Mouse (Mus musculus) 3134 (cell line): ENCODE data around the gene Gpr1.
"Not testable (repeated sequence)": the region's sequence is repeated elsewhere in the genome, so short reads cannot be mapped to it uniquely, and the experiment has no call there.

Experiments
- DNase-seq: peaks from one replicate; pipeline ENCODE4 v3.0.0-alpha.2; 2011; ENCODE audit warnings: low spot score; ENCODE audit not compliant: insufficient read length; ENCODE audit errors: extremely low read depth

Gene Gpr1

DNA sequence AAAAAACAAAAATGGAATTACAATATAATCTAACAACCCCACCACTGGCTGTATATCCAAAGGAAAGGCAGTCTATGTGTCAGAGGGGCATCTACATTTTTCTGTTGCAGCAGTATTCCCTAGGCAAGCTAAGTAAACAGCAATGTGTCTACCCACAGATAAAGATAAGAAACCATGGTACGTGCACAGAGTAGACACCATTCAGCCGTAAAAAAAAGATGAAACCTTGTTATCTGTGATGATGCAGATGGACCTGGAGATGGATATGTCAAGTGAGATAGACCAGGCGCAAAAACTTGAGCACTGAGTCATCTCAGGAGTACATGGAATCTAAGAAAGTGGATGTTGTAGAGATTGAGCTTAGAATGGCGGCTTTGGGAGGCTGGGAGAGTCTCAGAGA lies 10.7 kb upstream of the Gpr1 start:
- DNase-seq: no peak

DNA sequence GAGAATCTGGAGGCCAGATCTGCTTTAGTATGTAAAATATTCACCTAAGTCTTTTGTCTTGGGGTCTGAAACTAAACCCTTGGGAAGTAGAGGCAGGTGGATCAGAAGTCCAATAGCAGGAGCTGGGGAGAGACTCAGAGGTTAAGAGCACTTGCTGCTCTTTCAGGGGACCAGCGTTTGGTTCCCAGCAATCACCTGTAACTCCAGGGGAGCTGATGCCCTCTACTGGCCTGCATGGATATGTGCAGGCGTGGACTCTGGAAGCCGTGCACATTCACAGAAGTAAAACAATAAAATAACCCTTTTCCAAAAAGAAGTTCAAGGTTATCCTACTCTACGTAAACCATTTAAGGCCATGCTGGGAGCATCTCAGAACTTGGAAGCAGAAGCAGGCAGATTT lies 4.9 kb upstream of the Gpr1 start:
- no peak for DNase-seq

DNA sequence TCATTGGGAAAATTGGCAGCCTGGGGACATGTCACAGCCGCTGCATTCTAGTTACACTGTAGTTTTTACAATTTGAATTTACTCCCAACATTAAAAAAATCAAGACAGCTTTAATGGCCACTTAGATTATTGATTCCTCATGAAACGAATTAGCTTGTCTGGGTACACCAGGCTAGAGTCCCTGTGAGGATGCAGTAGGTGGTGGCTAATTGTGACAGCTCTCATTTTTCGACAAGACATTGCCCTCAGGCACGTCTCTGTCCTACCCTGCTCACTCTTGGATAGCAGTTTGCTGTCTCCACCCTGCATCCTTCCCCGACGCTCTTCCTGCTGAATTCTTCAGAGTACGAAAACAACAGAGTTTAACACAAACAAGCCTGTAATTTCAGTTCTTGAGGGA lies 288 bp upstream of the Gpr1 start:
- no peak for DNase-seq

DNA sequence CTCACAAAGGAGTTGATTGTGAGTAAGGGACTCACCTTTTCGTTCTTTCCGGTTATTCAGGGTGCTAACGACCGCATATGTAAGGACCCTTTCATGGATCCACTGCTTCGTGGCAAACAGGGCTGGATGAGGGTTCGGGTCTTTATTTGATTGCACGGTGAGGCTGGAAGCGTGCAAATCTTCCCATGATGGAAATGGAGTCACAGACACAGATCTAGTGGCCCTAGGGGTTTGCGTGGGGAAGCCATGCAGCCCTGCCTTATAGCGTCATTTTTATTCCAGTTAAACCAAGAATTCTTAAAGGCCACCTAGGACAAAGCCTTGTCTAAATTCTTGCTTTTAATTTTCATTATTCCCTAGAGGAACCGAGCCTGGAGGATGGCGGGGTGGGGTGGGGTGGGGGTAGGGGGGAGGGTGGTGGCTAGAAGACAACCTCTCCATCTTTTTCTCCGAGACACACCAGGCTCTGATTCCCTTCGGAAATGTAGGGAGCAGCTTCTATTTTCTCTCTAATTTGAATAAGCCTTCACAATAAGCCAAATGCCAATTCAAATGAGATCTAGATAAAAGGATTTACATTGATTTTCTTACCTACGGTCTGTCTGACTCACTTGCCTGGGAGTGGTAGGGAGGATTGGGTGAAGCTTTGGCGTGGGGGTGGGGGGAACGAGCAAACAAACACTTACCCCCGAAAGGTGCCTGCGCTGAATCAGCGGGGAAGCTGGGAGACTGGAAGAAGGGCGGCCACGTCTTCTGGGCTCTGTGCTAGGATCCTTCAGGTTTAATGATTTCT lies 669 bp downstream of the Gpr1 start:
- DNase-seq: no peak

DNA sequence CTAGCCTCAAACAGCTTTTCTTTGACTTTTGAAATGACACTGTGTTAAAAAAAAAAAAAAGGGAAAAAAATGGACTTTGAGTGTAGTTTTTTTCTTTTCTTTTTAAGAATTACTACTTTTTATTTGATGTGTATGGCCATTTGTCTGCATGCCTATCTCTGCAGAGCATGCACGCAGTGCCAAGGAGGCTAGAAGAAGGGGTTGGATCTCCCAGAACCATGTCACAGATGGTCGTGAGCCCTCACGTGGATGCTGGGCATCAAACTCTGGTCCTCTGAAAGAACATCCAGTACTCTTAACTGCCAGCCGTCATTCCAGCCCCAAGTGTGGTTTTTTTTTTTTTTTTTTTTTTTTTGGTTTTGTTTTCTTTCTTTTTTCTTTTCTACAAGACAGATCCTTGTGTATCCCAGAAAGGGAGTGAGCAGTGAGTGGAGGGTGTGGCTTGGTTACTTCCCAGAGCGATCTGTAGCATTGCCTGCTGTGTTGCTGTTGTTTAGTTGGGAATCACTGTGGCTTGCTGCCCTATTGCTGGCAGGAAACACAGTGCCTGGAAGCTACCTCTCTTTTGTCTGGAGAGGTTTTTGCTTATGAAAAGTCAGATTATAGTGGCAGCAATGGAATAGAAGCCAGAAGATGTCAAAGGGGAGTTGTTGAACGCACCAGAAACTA lies 4.3 kb downstream of the Gpr1 start:
- no peak for DNase-seq

DNA sequence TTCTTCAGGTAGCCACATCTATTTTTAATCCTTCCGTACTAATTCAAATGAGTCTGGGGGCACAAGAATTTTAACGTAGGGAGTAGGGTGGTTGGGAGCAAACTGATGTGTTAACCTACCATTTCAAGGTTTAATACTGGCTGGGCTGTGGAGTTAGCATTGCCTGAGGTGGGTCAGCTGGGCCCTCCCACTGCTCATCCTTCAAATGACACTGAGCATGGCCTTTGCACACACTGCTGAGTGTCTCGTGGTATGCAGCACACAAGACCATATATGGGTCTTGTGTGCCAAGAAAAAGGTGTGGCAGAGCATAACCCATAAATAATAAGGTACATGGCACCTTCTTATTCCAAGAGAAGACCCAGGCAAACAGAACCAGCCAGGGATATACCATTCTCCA lies 6.7 kb downstream of the Gpr1 start:
- DNase-seq: no peak

DNA sequence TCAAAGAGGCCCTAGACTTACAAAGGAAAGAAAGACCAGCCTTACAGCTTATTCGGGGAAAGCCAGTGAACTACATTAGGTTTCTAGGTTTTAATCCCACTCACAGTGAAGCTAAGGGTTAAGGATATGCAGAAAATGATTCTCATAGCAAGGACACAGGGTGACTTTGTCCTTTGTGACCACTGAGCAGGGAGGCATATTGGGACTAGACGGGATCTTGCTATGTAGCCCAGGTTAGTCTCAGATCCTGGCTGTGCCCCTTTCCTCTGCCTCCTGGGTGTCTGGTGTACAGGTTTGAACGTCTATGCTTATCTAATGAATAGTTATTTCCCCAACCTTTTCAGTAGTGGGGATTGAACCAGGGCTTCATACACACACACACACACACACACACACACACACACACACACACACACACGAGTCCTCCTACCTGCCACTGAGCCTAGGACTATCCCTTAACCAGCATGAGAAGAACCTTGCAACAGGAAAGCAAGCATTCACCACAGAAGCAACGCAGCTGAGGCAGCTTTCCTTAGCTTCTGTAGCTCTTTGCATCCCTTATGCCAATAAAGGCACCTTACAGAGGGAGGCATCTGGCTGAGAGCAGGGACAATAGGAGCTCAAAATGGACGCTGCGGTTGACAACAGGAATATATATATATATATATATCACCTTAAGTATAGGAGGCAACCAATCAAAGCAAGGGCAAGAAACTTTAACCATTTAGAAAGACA lies 9.5 kb downstream of the Gpr1 start:
- no peak for DNase-seq

DNA sequence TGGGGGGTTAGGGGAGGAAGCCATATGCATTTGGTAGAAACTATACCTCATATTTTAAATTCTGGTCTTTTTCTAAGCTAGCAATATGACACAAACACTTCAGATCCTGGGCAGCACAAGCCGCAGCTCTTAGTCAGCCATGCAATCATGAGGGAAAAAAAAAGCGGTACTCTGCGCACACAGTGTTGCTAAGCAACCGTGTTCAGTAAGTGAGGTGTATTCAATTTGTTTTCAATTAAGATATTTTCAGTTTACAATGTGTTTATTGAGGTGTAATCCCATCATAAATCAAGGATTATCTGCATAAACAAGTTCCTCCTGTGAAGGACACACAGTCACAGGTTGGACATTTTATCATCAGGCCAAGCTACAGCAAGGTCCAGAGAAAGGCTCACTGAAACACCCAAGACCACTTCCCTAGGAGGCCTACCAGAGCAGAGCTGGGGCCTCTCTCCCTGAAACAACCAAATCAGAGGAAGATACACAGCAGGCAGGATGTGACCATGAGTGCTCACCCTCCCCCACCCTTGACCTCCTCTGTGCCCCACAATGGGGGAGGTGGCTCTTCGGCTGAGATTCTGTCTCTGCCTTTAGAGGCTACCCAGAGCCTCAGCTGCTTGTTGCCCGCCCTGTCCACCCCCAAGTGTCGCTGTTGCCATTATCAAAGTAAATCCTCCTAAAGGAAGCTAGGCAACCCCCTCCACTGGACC lies 10.2 kb downstream of the Gpr1 start:
- DNase-seq: no peak

DNA sequence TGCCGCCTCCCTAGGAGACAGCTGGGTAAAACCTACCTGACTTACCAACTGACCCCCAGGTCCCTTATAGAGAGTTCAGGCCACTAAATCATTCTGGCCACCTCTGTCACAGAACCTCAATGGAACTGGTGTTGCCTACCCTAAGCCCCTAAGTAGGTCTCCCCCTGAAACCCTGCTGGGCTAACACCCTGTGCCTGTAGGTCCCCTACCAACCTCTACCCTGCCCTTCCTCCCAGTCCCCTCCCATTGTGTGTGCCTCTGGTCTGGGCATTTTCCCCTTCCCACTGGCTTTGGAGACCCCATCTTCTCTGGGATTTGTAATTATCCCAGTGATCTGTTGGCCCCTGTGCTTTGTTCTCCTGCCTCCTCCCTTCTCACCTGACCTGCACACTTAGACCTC lies 10.9 kb downstream of the Gpr1 start:
- DNase-seq: no peak

DNA sequence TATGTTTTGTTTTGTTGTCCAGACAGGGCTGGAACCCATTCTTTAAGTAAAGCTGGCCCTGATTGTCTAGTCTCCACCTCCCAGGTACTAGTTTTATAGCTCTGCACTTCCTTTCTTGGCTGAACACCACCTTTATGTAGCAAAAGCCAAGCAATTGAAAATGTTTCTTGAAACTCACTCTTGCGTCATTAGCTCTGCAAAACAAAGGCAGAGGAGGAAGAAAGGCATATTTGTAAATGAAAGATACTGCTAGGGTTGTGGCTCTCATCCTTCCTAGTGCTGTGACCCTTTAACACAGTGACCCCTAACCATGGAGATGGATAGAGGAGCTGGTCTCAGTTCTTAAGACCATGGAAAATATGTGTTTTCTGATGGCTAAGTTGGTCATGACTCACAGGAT lies 12.7 kb downstream of the Gpr1 start:
- no peak for DNase-seq

DNA sequence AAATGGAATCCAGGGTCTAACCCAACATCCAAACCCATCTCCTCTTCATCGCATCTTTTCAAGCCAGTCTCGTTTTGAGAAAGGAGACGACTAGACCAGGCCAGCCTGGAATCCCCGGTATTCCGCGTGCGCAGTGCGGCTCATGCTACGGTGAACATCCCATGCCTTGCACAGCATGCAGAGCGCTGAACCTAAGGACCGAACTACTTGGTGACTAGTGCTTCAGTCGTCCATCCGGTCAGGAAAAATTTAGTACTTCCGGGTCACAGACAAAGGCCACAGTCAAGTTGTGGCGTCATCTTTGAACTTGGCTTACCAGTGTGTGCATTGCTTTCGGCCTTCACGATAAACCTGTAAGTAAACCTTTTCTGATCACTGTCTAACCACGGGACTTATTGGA lies 14.0 kb downstream of the Gpr1 start:
- DNase-seq: no peak

DNA sequence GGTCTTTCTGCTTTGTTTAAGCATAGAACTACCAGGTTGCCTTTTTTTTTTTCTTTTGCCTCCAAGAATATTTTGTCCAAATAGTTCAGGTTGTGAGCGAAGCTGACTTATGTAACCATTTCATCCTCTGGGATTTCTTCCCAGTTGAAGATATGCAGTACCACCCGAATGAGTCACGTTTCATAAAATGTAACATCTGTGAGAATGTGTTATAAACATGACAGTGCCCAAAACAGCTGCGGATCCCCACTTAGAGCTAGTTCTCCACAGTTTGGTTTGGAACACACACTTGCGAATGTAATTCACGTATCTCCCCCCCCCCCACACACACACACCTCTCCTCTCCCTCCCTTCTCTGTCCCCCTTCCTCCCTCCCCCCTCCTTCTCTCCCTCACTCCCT lies 15.0 kb downstream of the Gpr1 start:
- no peak for DNase-seq

DNA sequence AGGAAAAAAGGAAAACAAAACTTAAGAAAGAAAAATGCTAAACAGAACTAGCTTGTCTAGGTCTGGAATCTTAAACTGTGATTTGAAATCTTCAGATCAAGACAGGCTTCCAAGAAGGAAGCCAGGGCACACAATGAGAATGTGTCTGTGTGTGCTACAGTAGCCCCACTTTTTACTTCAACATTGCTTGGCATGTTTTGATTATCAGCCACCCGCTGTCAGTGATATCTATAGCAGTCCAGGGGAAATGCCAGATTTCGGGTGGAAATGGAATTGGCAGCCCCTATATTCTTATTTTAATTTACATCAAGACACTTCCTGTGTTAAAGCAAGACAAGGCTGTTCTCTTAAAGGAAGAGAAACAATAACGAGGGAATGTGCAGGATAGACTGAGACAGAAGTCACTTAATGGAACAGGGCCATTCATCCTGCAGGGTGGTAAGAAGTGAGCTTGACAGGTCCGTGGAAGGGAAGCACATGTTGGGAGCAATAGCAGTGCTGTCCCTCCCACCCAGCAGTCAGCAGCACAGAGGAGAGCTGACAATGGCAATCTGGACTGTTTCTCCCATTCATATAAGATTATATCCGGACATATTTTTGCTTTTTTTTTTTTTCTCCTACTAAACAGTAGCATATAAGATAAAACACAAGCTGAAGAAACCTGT lies 18.4 kb downstream of the Gpr1 start:
- no peak for DNase-seq

DNA sequence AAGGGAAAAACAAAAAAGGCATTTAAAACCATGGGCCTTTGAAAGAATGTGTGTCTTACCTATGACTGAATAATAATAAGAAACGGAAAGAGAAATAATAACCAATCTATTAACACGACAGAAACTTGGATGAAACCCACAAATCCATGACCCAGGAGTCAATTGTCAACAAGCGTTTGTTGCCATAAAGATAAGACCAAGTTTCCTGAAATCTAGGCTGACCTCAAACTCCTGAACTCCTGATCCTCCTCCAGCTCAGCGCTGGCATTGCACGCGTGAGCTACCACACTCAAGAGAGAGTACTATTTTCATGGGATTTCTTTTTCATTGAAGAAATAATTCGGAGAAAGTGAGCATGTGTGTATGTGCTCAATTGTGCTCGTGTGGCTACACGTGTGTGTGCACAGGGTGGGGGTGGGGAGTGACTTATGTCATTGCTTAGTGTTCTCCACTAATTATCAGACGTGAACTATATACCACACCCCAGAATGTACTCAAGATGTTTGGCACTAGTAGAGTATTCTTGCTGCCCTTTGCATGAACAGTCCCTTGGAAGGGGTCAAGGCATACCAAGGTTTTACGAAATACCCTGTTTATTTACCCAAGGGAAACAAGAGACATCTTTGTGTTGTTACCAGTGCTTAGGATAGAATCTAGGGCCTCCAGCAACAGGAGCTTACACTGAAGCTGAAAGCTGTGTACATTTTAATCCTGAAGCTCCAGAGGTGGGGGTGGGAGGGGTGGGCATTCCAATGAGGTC lies 21.9 kb downstream of the Gpr1 start:
- DNase-seq: no peak

DNA sequence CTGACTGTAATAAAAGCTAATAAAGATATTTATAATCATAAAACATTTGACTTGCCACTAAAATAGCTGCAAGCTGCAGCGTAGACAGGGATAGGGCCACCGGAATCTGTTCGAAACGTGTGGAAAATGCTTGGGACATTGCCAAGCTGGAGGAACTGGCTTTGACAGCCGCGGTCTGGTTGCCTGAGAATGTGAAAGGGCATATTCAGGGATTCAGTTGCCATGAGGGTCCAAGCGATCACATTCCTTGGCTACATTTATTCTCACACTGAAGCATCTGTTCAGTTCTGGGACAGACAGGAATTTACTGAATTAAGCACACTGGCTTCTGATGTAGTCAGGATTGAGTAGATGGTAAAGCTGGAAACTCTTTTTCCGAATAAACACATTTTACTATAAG lies 23.5 kb downstream of the Gpr1 start:
- DNase-seq: no peak

DNA sequence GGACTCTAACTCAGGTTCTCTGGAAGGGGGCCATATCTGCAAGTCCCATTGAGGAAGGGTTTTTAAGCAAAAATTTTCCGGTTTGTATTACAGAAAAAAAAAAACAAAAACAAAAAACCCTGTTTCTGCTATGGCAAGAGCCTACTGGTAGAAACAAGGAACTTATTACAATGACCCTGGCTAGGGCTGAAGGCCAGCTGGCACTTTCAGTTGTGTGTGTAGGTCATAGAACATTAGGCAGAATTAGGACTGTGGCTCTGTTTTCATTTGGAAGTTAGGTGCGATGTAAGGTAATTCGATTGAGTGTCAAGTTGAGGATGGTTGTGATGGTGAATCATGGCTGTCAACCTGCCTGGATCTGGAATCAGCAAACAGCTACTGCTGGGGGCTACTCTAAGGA lies 25.8 kb downstream of the Gpr1 start:
- DNase-seq: no peak

DNA sequence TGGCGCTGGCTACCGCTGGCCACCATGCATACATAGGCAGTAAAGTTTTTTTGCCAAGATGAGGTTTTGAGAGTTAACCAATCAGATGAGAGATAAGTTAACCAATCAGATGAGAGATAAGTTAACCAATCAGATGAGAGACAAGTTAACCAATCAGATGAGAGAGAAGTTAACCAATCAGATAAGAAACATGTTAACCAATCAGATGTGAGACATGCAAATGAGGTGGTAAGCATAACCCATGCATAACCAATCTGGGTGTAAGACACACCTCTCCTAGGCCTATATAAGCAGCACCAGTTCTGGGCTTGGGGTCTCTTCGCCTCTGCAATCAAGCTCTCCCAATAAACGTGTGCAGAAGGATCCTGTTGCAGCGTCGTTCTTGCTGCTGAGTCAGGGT lies 28.9 kb downstream of the Gpr1 start:
- DNase-seq: not testable (repeated sequence)

DNA sequence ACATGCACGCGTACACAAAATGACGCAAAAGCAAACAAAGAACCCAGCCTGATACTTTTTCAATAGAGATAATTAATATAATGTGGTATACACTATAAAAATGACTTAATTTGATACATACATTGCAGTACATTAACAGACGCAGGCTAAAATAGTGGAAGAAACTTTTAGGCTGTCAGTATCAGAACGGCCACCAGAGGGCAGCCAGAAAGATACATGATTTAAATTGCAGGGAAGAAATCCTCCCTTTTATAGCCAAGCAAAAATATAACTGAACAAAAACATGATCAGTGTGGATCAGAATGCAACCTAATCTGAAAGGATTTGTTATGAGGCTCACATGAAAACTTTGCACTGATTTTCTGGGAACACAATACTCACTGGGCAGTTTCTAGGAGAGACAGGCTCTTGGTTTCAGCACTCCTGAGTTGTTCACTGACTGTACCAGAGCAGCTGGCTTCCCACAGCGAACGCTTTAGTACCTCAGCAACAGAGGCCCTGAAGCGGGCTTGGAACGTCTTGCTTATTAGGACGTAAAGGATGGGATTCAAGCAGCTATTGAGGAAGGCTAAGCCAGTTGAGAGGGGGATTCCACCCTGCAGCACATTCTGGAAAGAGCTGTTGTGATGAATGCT lies 31.6 kb downstream of the Gpr1 start:
- DNase-seq: no peak

DNA sequence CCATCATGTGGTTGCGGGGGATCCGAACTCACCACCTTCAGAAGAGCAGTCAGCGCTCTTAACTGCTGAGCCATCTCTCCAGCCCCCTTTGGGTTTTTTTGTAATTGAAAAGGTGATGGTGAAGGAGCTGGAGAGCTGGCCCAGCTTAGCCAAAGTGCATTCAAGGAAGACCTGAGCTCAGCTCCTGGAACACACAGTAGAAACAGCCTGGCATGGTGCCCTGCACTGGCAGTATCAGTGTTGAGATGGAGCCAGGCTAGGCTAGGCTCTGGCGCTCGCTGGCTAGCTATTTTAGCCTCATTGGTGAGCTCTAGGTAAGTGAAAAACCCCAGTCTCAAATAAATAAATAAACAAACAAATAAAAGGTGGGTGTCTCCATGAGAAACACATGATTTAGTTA lies 32.1 kb downstream of the Gpr1 start:
- no peak for DNase-seq

DNA sequence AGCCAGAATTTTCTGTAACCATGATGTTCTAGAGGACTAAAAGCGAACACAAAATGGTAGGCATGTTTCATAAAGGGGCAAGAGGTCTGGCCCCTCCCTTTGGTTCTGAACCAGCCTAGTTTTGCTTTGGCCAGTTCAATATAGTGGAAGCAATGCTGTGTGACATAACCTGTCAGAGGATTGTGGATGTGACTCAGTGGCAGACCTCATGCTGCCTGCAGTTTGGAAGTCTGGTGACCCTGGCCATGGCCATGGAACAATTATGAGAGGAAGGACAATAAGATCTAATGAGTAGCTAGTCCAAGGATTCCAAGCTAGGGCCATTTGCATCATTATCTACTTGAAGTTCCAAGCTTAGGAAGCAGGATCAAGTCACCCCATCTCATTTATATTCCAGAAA lies 32.9 kb downstream of the Gpr1 start:
- DNase-seq: no peak
